Mouse (Mus musculus) embryonic facial prominence, embryonic 15.5 days (tissue): ENCODE data around the gene Pole. TPM values are rescaled to one million over a fixed set of nuclear protein-coding genes. Genes with fewer than 3 reads are reported as not detected.

Experiments used
- ATAC-seq: fragments of 200-750 bp; cut with Nextera tagmentation; 2 replicates; pipeline ENCODE4 v1.8.0; 2017; ENCODE audit warnings: low read depth, moderate TSS enrichment; ENCODE audit not compliant: insufficient number of reproducible peaks, low FRiP score, low TSS enrichment
- H3K27ac ChIP-seq: fragments of 300-500 bp; sonication (generic); replicated peaks from 2 replicates; pipeline ENCODE4 v1.5.1; 2015; ENCODE audit warnings: mild to moderate bottlenecking, inconsistent platforms
- H3K27me3 ChIP-seq: fragments of 300-500 bp; sonication (generic); 2 replicates; pipeline ENCODE4 v1.6.1; 2015; ENCODE audit warnings: inconsistent platforms
- H3K36me3 ChIP-seq: fragments of 300-500 bp; sonication (generic); 2 replicates; pipeline ENCODE4 v1.6.1; 2015; ENCODE audit warnings: mild to moderate bottlenecking, inconsistent platforms
- H3K4me1 ChIP-seq: fragments of 300-500 bp; sonication (generic); 2 replicates; pipeline ENCODE4 v1.6.1; 2015; ENCODE audit warnings: inconsistent platforms
- H3K4me2 ChIP-seq: fragments of 300-500 bp; sonication (generic); replicated peaks from 2 replicates; pipeline ENCODE4 v1.6.1; 2015; ENCODE audit warnings: mild to moderate bottlenecking, inconsistent platforms
- H3K4me3 ChIP-seq: fragments of 300-500 bp; sonication (generic); replicated peaks from 2 replicates; pipeline ENCODE4 v1.5.1; 2015; ENCODE audit warnings: mild to moderate bottlenecking, inconsistent platforms
- H3K9ac ChIP-seq: fragments of 300-500 bp; sonication (generic); 2 replicates; pipeline ENCODE4 v1.6.1; 2015; ENCODE audit warnings: inconsistent platforms
- H3K9me3 ChIP-seq: fragments of 300-500 bp; sonication (generic); replicated peaks from 2 replicates; pipeline ENCODE4 v1.6.1; 2016; ENCODE audit warnings: inconsistent platforms
- WGBS: fragments of 180-500 bp; shearing (Covaris S2); methylation state at CpG from one replicate; pipeline ENCODE4 v1.1.7; 2015; 5-methylcytosine and 5-hydroxymethylcytosine counted together
- polyA plus RNA-seq: library from polyadenylated mRNA; unstranded; fragments of >200 nt; fragmentation: Nextera tagmentation; extraction: Ambion mirVana; gene quantifications from 2 replicates; pipeline ENCODE4 v1.2.1, GENCODE M21; 2015

Gene Pole
- polyA plus RNA-seq, 1 experiment from 2014 or later: 21.4 TPM

DNA sequence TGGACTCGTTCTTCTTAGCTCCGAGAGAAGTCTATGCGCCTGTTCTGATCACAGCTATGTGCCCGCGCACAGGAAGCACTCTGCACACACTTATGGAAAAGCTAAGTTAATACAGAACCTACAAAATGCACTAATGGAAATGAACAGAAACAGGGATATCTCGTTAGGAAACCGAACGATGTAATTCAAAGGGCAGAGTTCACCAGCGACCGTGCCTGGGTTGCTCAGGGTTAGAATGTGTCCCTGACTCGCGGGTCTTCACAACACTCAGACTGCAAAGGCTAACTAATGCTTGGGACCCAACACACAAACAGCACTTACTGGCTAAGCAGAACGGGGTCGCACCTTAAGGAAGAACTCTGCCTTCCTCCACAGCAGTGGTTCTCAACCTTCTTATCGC is 950 bp upstream of the Pole start:
- H3K9ac ChIP-seq: peak overlapping the region; percentile 43; the same call in 1 of the 2 replicates

DNA sequence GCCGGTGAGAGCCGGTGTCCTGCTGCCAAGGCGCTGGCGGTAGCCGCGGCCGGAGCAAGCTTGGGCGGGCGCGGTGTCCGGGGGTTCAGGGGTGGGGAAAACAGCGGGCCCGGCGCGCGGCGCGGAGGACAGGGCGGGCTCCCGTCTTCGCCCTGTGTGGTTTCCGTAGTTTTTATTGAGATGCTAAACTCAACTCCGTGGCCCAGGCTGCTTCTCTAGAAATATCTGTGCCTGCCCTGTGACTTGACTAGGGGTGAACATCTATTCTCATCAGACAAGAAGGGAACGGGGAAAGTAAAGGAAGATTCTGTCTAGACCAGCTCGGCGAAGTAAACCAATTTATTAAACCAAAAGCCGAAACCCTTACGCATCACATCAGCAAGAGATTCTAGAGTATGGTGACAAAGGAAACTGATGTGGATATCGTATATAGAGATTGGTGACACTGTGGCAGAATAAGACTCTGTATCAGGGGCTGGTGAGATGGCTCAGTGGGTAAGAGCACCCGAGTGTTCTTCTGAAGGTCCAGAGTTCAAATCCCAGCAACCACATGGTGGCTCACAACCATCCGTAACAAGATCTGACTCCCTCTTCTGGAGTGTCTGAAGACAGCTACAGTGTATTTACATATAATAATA is 459 bp downstream of the Pole start:
- peak; percentile 80 for ATAC-seq
- Histone ChIP-seq H3K4me1 (peaks cover 16% of the 10 kb centered on the region), H3K4me2 (peak overlapping the region; percentile 96), H3K9ac (peak overlapping the region; percentile 83), H3K36me3 (peaks cover 21% of the 10 kb centered on the region), H3K27me3 (peaks cover 17% of the 10 kb centered on the region), H3K27ac (0 out of 2 replicates have a peak overlapping the region, but pooled peaks have one; percentile 68), H3K4me3 (peak overlapping the region; percentile 90), H3K9me3 (no peaks in the 10 kb centered on the region)
- 1% methylated on average over 31 of the region's 31 CpGs for WGBS

More for the DNA sequence above, 950 bp upstream of the Pole start:
- Histone ChIP-seq H3K4me2 (peak overlapping the region; percentile 96), H3K9me3 (no peaks in the 10 kb centered on the region), H3K27me3 (peaks cover 17% of the 10 kb centered on the region), H3K4me1 (peaks cover 16% of the 10 kb centered on the region), H3K27ac (no peak overlapping the region), H3K36me3 (peaks cover 11% of the 10 kb centered on the region; the same call in 1 of the 2 replicates), H3K4me3 (peak overlapping the region; percentile 90)
- ATAC-seq: no peak
- 6% methylated on average over 15 of the region's 15 CpGs for WGBS

DNA sequence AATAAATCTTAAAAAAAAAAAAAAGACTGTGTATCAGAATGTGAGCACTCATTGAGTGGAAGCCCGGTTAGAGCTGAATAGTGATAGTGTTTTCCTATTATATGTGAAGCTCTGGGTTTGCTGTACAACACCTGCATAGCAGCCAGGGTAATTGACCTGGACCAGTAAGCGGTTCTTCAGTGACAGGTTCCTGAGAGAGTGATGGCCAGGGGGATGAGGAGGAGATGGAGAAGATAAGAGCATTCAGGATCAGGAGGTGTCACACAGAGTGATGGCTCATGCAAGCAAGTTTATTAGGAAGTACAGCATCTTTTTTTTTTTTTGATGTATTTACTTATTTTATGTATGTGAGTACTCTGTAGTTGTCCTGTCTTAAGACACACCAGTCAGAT is 974 bp downstream of the Pole start:
- Histone ChIP-seq H3K27me3 (peaks cover 17% of the 10 kb centered on the region), H3K9me3 (no peaks in the 10 kb centered on the region), H3K4me1 (peaks cover 16% of the 10 kb centered on the region), H3K4me3 (peak overlapping the region; percentile 90), H3K9ac (no peak overlapping the region), H3K4me2 (peak overlapping the region; percentile 96), H3K27ac (no peak overlapping the region), H3K36me3 (peaks cover 25% of the 10 kb centered on the region)
- no peak for ATAC-seq
- 61% methylated on average over 2 of the region's 2 CpGs for WGBS

GRCm38 (mm10) chr5:110291649-110292048 is 5.5 kb downstream of the Pole start:
- Histone ChIP-seq H3K27ac (no peak overlapping the region), H3K9me3 (no peaks in the 10 kb centered on the region), H3K4me1 (peaks cover 8% of the 10 kb centered on the region), H3K36me3 (peaks cover 52% of the 10 kb centered on the region), H3K4me2 (no peak overlapping the region), H3K27me3 (no peaks in the 10 kb centered on the region), H3K4me3 (no peak overlapping the region), H3K9ac (no peak overlapping the region)
- WGBS: 100% methylated on average over 1 of the region's 1 CpGs
- no peak for ATAC-seq

GRCm38 (mm10) chr5:110296637-110297036 is 10.5 kb downstream of the Pole start:
- 92% methylated on average over 1 of the region's 1 CpGs for WGBS
- no peak overlapping the region for H3K27ac ChIP-seq
- no peak overlapping the region for H3K4me2 ChIP-seq
- no peaks in the 10 kb centered on the region for H3K9me3 ChIP-seq
- no peak overlapping the region for H3K4me3 ChIP-seq
- H3K36me3 ChIP-seq: peaks cover 68% of the 10 kb centered on the region
- H3K9ac ChIP-seq: no peak overlapping the region
- no peaks in the 10 kb centered on the region for H3K27me3 ChIP-seq
- ATAC-seq: no peak
- no peaks in the 10 kb centered on the region for H3K4me1 ChIP-seq

- Histone ChIP-seq H3K9me3 (no peaks in the 10 kb centered on the region), H3K9ac (no peak overlapping the region), H3K4me2 (no peak overlapping the region), H3K27ac (no peak overlapping the region), H3K4me1 (no peaks in the 10 kb centered on the region), H3K27me3 (no peaks in the 10 kb centered on the region), H3K36me3 (peaks cover 82% of the 10 kb centered on the region), H3K4me3 (no peak overlapping the region)
- 89% methylated on average over 2 of the region's 2 CpGs for WGBS
- no peak for ATAC-seq
Measured at GRCm38 (mm10) chr5:110300591-110300990, 14.5 kb downstream of the Pole start.

- H3K27ac ChIP-seq: no peak overlapping the region
- no peak for ATAC-seq
- H3K9me3 ChIP-seq: no peaks in the 10 kb centered on the region
- H3K27me3 ChIP-seq: no peaks in the 10 kb centered on the region
- H3K4me1 ChIP-seq: no peaks in the 10 kb centered on the region
- no peak overlapping the region for H3K9ac ChIP-seq
- H3K4me2 ChIP-seq: no peak overlapping the region
- no peak overlapping the region for H3K4me3 ChIP-seq
- 96% methylated on average over 7 of the region's 7 CpGs for WGBS
- H3K36me3 ChIP-seq: peaks cover 73% of the 10 kb centered on the region
Measured at GRCm38 (mm10) chr5:110308861-110309260, 22.8 kb downstream of the Pole start.

DNA sequence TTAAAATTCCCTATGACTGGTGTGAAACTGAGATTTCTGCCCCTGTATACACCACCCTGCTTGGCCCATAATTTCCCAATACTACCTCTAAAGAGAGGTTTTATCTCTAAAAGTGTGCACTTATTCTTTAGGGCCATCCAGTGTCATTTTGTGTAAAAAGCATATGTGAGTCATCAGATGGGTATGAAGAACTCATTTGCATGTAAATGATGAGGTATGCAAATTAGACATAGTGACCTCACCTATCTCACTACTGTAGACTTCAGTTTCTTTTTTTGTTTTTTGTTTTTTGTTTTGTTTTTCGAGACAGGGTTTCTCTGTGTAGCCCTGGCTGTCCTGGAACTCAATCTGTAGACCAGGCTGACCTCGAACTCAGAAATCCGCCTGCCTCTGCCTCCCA is 27.0 kb downstream of the Pole start:
- Histone ChIP-seq H3K4me2 (no peak overlapping the region), H3K4me1 (no peaks in the 10 kb centered on the region), H3K27me3 (no peaks in the 10 kb centered on the region), H3K27ac (no peak overlapping the region), H3K9me3 (no peaks in the 10 kb centered on the region), H3K36me3 (peaks cover 52% of the 10 kb centered on the region), H3K4me3 (no peak overlapping the region), H3K9ac (no peak overlapping the region)
- no peak for ATAC-seq
- 87% methylated on average over 3 of the region's 3 CpGs for WGBS

GRCm38 (mm10) chr5:110330508-110330907 is 44.4 kb downstream of the Pole start:
- ATAC-seq: no peak
- no peaks in the 10 kb centered on the region for H3K9me3 ChIP-seq
- H3K27me3 ChIP-seq: no peaks in the 10 kb centered on the region
- no peak overlapping the region for H3K9ac ChIP-seq
- H3K4me3 ChIP-seq: no peak overlapping the region
- no peak overlapping the region for H3K4me2 ChIP-seq
- 85% methylated on average over 3 of the region's 3 CpGs for WGBS
- peaks cover 67% of the 10 kb centered on the region for H3K36me3 ChIP-seq
- H3K4me1 ChIP-seq: no peaks in the 10 kb centered on the region
- H3K27ac ChIP-seq: no peak overlapping the region

- H3K27me3 ChIP-seq: peaks cover 24% of the 10 kb centered on the region
- ATAC-seq: peak; percentile 18; the same call in 1 of the 2 replicates
- H3K4me1 ChIP-seq: peaks cover 23% of the 10 kb centered on the region
- H3K36me3 ChIP-seq: peaks cover 40% of the 10 kb centered on the region
- H3K27ac ChIP-seq: no peak overlapping the region; the same call in 1 of the 2 replicates
- no peak overlapping the region for H3K4me3 ChIP-seq
- H3K9me3 ChIP-seq: no peaks in the 10 kb centered on the region
- no peak overlapping the region for H3K4me2 ChIP-seq
- WGBS: 54% methylated on average over 2 of the region's 2 CpGs
- no peak overlapping the region for H3K9ac ChIP-seq
Measured at GRCm38 (mm10) chr5:110338792-110339191, 52.7 kb downstream of the Pole start.

DNA sequence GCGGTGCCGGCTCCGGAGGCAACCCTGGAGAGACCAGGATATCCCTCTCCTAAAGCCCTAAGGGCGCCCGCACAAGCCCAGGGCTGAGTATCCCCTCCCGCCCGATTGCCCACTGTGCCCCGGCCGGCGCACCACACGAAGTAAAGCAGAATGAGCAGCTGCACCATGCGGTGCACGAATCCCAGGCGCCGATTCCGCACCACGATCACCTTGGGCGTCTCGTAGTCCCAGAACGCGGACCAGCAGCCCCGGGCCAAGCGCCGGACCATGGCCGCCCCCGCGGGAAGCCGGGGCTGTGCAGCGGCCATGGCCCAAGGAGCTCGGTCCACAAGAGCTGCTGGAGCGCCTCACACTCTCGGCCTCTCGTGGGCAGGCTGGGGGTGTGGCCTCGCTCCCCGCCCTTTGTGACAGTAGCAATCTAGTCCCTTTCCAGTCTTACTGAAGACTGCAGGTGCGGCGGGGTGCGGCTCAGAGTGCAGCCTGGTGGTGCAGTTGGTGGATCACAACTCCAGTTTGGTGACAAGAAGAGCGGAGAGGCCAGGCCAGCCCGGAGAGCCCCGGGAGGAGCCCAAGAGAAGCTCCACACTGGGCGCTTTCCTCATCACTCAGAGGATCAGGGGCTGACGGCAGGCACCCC is 56.7 kb downstream of the Pole start, which contains the start of gene P2rx2:
Gene P2rx2, minus strand, starts transcription at position 565 of the 637 bp plus-strand sequence.
- ATAC-seq: peak; percentile 41; the same call in 1 of the 2 replicates
- H3K4me1 ChIP-seq: peaks cover 23% of the 10 kb centered on the region
- H3K9me3 ChIP-seq: no peaks in the 10 kb centered on the region
- WGBS: 1% methylated on average over 43 of the region's 43 CpGs
- no peak within 1 kb of the TSS for H3K27ac ChIP-seq
- peaks cover under 1% of the 10 kb centered on the region; the same call in 1 of the 2 replicates for H3K36me3 ChIP-seq
- H3K27me3 ChIP-seq: peaks cover 27% of the 10 kb centered on the region
- peak within 1 kb of the TSS; percentile 98 for H3K4me2 ChIP-seq
- H3K9ac ChIP-seq: peak within 1 kb of the TSS; percentile 37
- peak within 1 kb of the TSS; percentile 50 for H3K4me3 ChIP-seq
